Mouse (Mus musculus): ENCODE data around the gene Gm17949.

DNA sequence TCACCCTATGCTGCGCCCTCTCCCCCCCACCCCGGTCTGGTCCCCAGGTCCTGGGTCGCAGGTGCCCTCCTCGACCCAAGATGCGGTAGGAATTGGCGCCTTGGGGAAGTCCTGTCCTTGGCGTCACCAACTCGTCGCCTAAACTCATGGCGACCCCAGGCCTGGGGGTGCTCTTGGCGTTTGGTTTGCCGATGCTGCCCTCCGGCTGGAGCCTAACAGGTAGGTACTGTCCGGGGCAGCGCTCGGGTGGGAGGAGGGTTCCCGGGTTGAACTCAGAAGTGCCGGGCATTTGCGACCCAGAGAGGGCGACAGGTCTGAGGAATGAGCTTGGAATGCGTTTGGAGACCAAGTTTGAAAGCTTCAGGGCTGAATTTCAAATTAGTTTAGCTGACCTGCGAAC is 51.3 kb downstream of the Gm17949 start:
- TF ChIP-seq MYOG (IDR thresholded peaks at IDR 0.05; ENCODE audit: control insufficient read depth in 1 of 3, insufficient read depth in 1 of 3, insufficient read length in 2 of 3, low read depth in 2 of 3) (no peak), MAX (IDR thresholded peaks at IDR 0.05; ENCODE audit: low read depth) (no peak), POLR2A (IDR thresholded peaks at IDR 0.05; ENCODE audit: insufficient read length, low read depth) (no peak), E2F4 (IDR thresholded peaks at IDR 0.05; ENCODE audit: insufficient read depth) (no peak), MYOD1 (IDR thresholded peaks at IDR 0.05; ENCODE audit: control insufficient read depth in 1 of 3, insufficient read length in 2 of 3, low read depth in 2 of 3) (no peak), POLR2AphosphoS2 (IDR thresholded peaks at IDR 0.05; ENCODE audit: insufficient read length, low read depth) (no peak), USF1 (IDR thresholded peaks at IDR 0.05; ENCODE audit: low read depth) (no peak), TCF12 (IDR thresholded peaks at IDR 0.05; ENCODE audit: insufficient read depth, poor library complexity, severe bottlenecking) (no peak), REST (IDR thresholded peaks at IDR 0.05; ENCODE audit: insufficient read depth, insufficient read length) (no peak)
